Comparison of ENCODE assay signal across 13 mouse cellular contexts in the genomic region with DNA sequence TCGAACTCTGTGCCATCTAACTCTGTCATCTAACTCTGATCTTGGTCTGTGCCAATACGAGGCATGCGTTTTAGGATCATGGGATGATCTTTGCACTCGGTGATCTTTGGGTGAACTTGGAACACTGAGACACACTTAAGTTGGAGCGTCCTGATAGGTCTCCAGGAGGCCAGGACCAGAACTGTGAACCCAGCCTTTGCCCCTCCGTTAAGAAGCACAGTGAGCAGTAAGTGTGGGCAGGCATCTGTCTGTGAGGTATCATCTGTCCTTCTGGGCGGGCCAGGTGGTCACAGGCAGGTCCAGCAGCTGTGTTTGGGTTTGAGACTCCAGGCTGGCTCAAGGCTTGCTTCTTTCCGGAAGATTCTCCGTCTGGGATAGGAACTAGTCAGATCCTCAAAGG.
"Had no signal": no experiment of that assay in that cellular context is flagged by ENCODE, and none has a peak within 500 bp of the region (broad histone marks: within the 10 kb centered on the region; RNA-seq: fewer than 3 reads in every experiment).

No protein-coding gene starts in this region.

- H3K27ac ChIP-seq: hindbrain, embryonic 15.5 days; kidney, postnatal 0 days; layer of hippocampus, adult 2 months; limb, embryonic 12.5 days; lung, embryonic 15.5 days; macrophage; neural tube, embryonic 12.5 days had no signal

- DNase-seq: liver; lung, postnatal 14 days; midbrain, embryonic 14.5 days; spleen, adult 18-20 months; thymus, adult 18-20 months; thymus, postnatal 14 days had no signal

- H3K36me3 ChIP-seq: hindbrain, embryonic 15.5 days; limb, embryonic 12.5 days; lung, embryonic 15.5 days; neural tube, embryonic 12.5 days had no signal

- H3K4me3 ChIP-seq: hindbrain, embryonic 15.5 days; layer of hippocampus, adult 2 months; lung, embryonic 15.5 days; neural tube, embryonic 12.5 days had no signal

- H3K9ac ChIP-seq: hindbrain, embryonic 15.5 days; limb, embryonic 12.5 days; lung, embryonic 15.5 days; neural tube, embryonic 12.5 days had no signal

- H3K27me3 ChIP-seq: hindbrain, embryonic 15.5 days; neural tube, embryonic 12.5 days had no signal

- H3K4me2 ChIP-seq: limb, embryonic 12.5 days had no signal

- H3K9me3 ChIP-seq: hindbrain, embryonic 15.5 days; limb, embryonic 12.5 days; lung, embryonic 15.5 days; neural tube, embryonic 12.5 days had no signal
